In genomic region chr11:90484750-90485637, GRCm38 (mm10) we compare ENCODE assay signal across 15 mouse cellular contexts.
DNase-seq lines count a peak whose midpoint lies in the region; ATAC-seq lines count a peak whose summit lies in the region.
"Had no signal": no experiment of that assay in that cellular context is flagged by ENCODE, and none has a peak within 500 bp of the region (broad histone marks: within the 10 kb centered on the region; RNA-seq: fewer than 3 reads in every experiment).

No protein-coding gene starts in this region.

- H3K27ac ChIP-seq in hindbrain, embryonic 11.5 days (ENCODE audit: low read depth, low read length) = 0 out of 2 replicates have a peak overlapping the region, but pooled peaks have one; percentile 30
- H3K27ac ChIP-seq in midbrain, embryonic 13.5 days = peak overlapping the region; percentile 57
- no peak overlapping the region for H3K27ac ChIP-seq in kidney, embryonic 14.5 days (ENCODE audit: low read depth, low read length)
- H3K27ac ChIP-seq: limb, embryonic 12.5 days; liver, embryonic 15.5 days had no signal

- 71% methylated on average over 14 of the region's 14 CpGs for WGBS in hindbrain, embryonic 11.5 days
- 23% methylated on average over 14 of the region's 14 CpGs for WGBS in midbrain, embryonic 13.5 days
- WGBS in kidney, embryonic 14.5 days = 88% methylated on average over 14 of the region's 14 CpGs

- H3K27me3 ChIP-seq in hindbrain, embryonic 11.5 days (ENCODE audit: control insufficient read depth, insufficient read depth, low read length) = no peaks in the 10 kb centered on the region
- H3K27me3 ChIP-seq in midbrain, embryonic 13.5 days = peaks cover 24% of the 10 kb centered on the region
- H3K27me3 ChIP-seq in kidney, embryonic 14.5 days (ENCODE audit: control insufficient read depth, insufficient read depth, low read length) = no peaks in the 10 kb centered on the region
- H3K27me3 ChIP-seq: limb, embryonic 12.5 days; liver, embryonic 15.5 days had no signal

- ATAC-seq in hindbrain, embryonic 11.5 days (ENCODE audit: low FRiP score) = no peak
- ATAC-seq in midbrain, embryonic 13.5 days = peak; percentile 94
- no peak for ATAC-seq in kidney, embryonic 14.5 days (ENCODE audit: low FRiP score, low TSS enrichment)

- H3K9me3 ChIP-seq in hindbrain, embryonic 11.5 days (ENCODE audit: control insufficient read depth, low read length) = no peaks in the 10 kb centered on the region
- peaks cover 4% of the 10 kb centered on the region; the same call in 1 of the 2 replicates for H3K9me3 ChIP-seq in midbrain, embryonic 13.5 days
- H3K9me3 ChIP-seq in kidney, embryonic 14.5 days (ENCODE audit: control insufficient read depth, low read length) = no peaks in the 10 kb centered on the region
- H3K9me3 ChIP-seq: liver, embryonic 15.5 days had no signal

- H3K9ac ChIP-seq in hindbrain, embryonic 11.5 days (ENCODE audit: low read depth, low read length) = no peak overlapping the region
- H3K9ac ChIP-seq in midbrain, embryonic 13.5 days (replicated peaks) = no peak overlapping the region; the same call in 1 of the 2 replicates
- H3K9ac ChIP-seq in kidney, embryonic 14.5 days (ENCODE audit: low read depth, low read length) = no peak overlapping the region
- H3K9ac ChIP-seq: limb, embryonic 12.5 days; liver, embryonic 15.5 days had no signal

- H3K36me3 ChIP-seq in hindbrain, embryonic 11.5 days (ENCODE audit: control insufficient read depth, insufficient read depth, low read length) = no peaks in the 10 kb centered on the region
- H3K36me3 ChIP-seq in midbrain, embryonic 13.5 days = peaks cover 19% of the 10 kb centered on the region
- H3K36me3 ChIP-seq in kidney, embryonic 14.5 days (ENCODE audit: control insufficient read depth, insufficient read depth, low read length) = peaks cover 3% of the 10 kb centered on the region; the same call in 1 of the 2 replicates
- H3K36me3 ChIP-seq: liver, embryonic 15.5 days had no signal

- H3K4me1 ChIP-seq in hindbrain, embryonic 11.5 days (replicated peaks; ENCODE audit: control insufficient read depth, insufficient read depth, low read length) = no peaks in the 10 kb centered on the region
- H3K4me1 ChIP-seq in midbrain, embryonic 13.5 days (replicated peaks) = peaks cover 16% of the 10 kb centered on the region
- H3K4me1 ChIP-seq in kidney, embryonic 14.5 days (ENCODE audit: control insufficient read depth, insufficient read depth, low read length) = no peaks in the 10 kb centered on the region
- H3K4me1 ChIP-seq: limb, embryonic 12.5 days; liver, embryonic 15.5 days had no signal

- peak; percentile 40 for DNase-seq in retina, postnatal 1 day
- no peak for DNase-seq in retina, embryonic 14.5 days (ENCODE audit: low spot score)
- DNase-seq in hindbrain, embryonic 11.5 days (ENCODE audit: low spot score) = no peak
- DNase-seq in Muller cell, postnatal 12 days (ENCODE audit: inconsistent ontology term) = no peak
- DNase-seq in kidney, adult 18-20 months = no peak
- DNase-seq: adrenal gland, postnatal 14 days; cerebellum, postnatal 10 days; gastrocnemius, postnatal 14 days; heart, postnatal 36 days; kidney, adult 2 months; thymus, postnatal 25 days had no signal

- H3K4me3 ChIP-seq in hindbrain, embryonic 11.5 days (ENCODE audit: low read depth, low read length) = no peak overlapping the region
- no peak overlapping the region for H3K4me3 ChIP-seq in midbrain, embryonic 13.5 days (replicated peaks)
- H3K4me3 ChIP-seq in kidney, embryonic 14.5 days (ENCODE audit: low read length) = no peak overlapping the region
- H3K4me3 ChIP-seq: limb, embryonic 12.5 days; liver, embryonic 15.5 days had no signal

- no peak overlapping the region for H3K4me2 ChIP-seq in hindbrain, embryonic 11.5 days (replicated peaks; ENCODE audit: low read depth, low read length)
- peak overlapping the region; percentile 17; the same call in 1 of the 2 replicates for H3K4me2 ChIP-seq in midbrain, embryonic 13.5 days (replicated peaks)
- no peak overlapping the region for H3K4me2 ChIP-seq in kidney, embryonic 14.5 days (replicated peaks; ENCODE audit: low read depth, low read length)
- H3K4me2 ChIP-seq: limb, embryonic 12.5 days; liver, embryonic 15.5 days had no signal
